Mouse (Mus musculus): ENCODE results near the gene Ak1.

Gene Ak1

GRCm38 (mm10) chr2:32653764-32654163, 32.2 kb downstream of the Ak1 start:
- no peak for DNase-seq (ENCODE audit: low read depth, low spot score)

DNA sequence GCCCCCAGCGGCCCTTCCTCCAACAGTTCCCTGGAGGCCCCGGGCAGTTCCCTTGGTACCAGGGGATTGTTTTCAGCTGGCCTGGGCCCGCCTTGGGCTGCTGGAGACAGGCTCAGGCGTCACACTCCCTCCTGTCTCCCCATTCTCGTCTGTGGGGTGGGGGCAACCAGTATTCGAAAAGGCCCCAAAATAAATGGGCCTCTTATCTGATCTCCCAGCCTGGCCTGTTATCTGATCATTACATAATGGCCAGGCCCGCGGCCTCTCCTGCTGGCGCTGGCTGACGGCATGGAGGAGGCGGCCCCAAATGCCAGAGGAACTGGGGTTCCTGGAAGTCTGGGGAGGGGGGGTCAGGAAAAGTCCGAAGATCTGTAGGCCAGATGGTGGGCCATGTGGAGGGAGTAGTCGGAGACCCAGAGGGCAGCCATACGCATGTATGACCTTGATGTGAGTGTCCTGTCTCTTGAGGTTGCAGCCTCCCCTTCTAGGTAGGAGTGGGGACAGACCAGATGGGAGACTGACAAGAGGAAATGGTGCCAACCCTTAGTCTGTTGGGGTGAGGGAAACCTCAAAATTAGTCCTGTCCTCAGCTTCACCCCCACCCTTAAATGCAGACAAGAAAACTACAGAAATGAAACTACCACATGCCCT, 33.3 kb downstream of the Ak1 start:
- no peak for DNase-seq (ENCODE audit: low read depth, low spot score)

GRCm38 (mm10) chr2:32655394-32655744, 33.8 kb downstream of the Ak1 start:
- DNase-seq (ENCODE audit: low read depth, low spot score): no peak

DNA sequence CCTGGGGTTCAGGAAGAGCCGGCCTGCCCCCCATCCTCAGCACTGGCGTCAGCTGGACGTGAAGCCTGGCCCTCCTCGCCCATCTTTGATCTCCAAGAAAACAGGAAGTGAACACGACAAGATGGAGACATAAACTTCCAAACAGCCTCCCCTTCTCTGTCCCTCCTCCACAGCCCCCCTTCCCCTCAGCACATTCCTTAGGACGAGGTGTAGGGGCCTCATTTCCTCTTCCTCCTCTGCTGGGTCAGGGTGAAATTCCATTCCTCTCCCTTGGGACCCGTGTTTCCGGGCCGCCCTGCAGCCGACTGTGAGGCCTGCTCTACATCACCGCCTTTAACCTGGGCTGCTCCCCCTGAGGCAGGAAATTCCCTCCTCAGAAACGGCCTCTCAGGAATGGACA, 34.3 kb downstream of the Ak1 start:
- no peak for DNase-seq (ENCODE audit: low read depth, low spot score)

- DNase-seq (ENCODE audit: low read depth, low spot score): no peak
These were observed 37.3 kb downstream of the Ak1 start for GRCm38 (mm10) chr2:32658873-32659272.

DNA sequence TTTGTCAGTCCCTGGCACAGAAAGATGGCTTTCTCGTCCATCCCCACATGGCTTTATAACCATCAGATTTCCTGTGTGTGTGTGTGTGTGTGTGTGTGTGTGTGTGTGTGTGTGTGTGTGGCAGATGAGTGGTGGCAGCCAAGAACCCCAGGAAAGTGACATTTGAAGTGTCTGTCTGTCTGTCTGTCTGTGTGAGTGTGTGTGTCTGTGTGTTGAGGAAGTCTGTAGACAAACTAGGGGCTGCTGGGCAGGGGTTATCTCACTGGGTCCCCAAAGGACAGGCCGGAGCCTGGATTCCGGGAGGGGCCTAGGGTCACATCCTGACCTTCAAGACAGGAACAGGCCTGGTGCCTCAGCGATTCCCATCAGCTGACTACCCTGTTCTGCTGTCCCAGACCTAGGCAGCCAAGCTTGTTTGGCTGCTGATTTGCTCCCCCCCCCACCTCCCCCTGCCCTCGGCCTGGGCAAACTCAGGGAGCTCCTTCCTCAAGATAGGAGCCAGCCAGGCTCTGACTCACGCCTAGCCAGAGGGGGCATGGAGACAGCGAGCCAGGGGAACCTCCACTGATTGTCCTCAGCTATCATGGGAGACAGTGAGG, 40.0 kb downstream of the Ak1 start:
- peak; percentile 13 for DNase-seq (ENCODE audit: low read depth, low spot score)

DNA sequence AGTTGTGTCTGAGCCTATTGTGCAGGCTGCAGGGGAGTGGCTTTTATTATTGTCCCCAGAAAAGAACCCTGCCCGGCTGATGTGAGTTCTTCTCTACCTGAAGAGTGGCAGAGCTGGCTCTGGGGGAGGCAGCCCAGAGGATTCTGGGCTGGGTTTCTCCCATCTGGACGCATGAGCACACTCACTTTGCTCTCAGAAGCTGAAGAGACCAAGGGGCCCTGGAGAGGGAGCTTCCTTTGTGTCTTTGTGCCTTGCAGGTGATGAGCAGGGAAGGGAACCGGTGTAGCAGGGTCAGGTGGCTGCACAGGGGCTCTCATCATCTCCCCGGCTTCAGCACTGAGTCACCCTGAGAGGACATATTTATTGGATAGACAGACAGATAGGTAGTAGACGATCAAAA, 40.7 kb downstream of the Ak1 start:
- no peak for DNase-seq (ENCODE audit: low read depth, low spot score)

DNA sequence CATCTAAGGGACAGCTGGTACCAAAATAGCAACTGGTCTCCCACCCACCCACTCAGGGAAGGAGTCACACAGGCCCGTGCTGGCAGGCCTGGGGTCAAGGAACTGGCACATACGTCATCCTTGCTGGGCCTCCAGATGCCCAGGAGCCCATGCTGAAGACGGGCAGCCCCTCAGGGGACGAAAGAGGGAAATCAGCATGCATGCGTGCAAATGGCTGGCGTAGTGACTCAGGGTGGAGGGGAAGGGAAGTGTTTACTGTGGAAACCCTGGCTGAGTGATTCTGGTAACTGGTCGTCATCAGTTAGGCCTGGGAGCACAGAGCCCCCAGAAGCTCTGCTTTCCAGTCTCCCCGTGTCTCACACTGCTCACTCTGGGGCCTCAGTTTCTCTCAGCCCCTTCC, 43.8 kb downstream of the Ak1 start:
- no peak for DNase-seq (ENCODE audit: low read depth, low spot score)

GRCm38 (mm10) chr2:32665853-32666252, 44.3 kb downstream of the Ak1 start:
- DNase-seq (ENCODE audit: low read depth, low spot score): no peak

- no peak for DNase-seq (ENCODE audit: low read depth, low spot score)
These were observed 46.2 kb downstream of the Ak1 start for GRCm38 (mm10) chr2:32667775-32668174.

GRCm38 (mm10) chr2:32668176-32668575, 46.6 kb downstream of the Ak1 start:
- DNase-seq (ENCODE audit: low read depth, low spot score): no peak

GRCm38 (mm10) chr2:32669876-32670275, 48.3 kb downstream of the Ak1 start:
- DNase-seq (ENCODE audit: low read depth, low spot score): no peak

DNA sequence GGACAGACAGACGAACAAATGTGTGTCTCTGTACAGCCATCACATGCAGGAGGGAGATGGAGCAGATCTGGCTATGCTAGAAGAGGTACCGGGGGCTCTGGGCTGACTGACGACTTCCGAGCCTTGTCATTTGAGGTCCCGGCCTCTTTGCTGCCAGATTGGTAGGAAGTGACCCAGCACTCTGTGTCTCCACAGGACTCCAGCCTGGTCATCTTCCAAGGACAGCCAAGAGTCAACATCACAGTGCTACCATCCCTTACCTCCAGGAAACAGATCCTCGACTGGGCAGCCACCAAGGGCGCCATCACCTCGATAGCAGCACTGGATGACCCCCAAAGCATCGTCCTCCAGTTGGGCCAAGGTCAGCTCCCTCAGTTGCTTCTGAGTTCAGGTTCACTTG, 49.6 kb downstream of the Ak1 start:
- no peak for DNase-seq (ENCODE audit: low read depth, low spot score)

- no peak for DNase-seq (ENCODE audit: low read depth, low spot score)
These were observed 50.5 kb downstream of the Ak1 start for GRCm38 (mm10) chr2:32671907-32672595.

- DNase-seq (ENCODE audit: low read depth, low spot score): no peak
These were observed 51.8 kb downstream of the Ak1 start for GRCm38 (mm10) chr2:32673176-32673917.

DNA sequence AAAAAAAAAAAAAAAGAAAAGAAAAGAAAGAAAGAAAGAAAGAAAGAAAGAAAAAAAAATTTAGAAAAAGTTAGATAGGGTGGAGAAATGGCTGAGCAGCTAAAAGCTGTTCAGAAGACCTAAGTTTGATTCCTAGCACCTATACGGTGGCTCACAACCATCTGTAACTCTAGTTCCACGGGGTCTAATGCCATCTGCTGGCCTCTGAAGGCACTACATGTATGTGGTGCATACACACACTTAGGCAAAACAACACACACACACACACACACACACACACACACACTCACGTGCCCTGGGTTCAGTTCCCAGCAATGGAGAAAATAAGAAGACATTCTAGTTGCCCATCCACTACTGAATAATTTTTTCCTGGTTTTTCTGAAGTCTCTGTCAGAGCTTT, 55.3 kb downstream of the Ak1 start:
- no peak for DNase-seq (ENCODE audit: low read depth, low spot score)

DNA sequence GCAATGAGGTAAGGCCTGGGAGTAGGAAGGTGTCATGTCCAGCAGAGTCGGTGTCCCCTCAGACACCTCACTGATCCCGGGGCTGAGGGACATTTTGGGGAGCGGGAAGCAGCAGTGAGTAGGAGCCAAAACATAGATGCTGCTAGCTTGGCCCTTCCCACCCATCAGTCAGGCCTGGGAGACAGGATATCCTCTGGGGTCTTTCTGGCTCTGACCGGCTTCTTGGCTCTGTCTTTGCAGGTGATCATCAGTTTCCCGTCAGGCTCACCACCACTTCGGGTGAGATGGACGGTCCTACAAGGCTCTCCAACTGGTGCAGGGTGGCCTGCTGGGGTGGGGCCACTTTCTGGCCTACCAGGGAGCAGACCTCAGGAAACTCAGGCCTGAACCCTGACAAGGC, 56.1 kb downstream of the Ak1 start:
- no peak for DNase-seq (ENCODE audit: low read depth, low spot score)

DNA sequence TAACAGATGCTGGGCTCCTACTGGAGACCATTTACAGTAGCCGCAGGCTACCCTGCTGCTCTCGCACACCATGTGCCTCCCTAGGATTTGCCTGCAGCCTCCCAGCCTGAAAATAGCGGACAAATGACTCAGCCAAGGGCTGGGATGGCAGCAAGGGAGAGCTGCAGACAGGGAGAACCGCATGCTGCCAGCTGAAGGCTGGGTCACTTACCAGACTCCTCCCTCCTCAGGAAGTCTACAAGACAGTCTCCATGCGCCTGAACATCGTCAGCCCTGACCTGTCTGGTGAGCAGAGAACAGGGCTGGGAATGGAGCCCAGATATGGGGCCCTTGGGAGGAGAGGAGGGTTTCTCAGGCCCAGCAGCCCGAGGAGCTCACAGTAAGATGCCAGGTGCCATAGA, 58.5 kb downstream of the Ak1 start:
- DNase-seq (ENCODE audit: low read depth, low spot score): no peak

GRCm38 (mm10) chr2:32680961-32681650, 59.5 kb downstream of the Ak1 start:
- no peak for DNase-seq (ENCODE audit: low read depth, low spot score)

DNA sequence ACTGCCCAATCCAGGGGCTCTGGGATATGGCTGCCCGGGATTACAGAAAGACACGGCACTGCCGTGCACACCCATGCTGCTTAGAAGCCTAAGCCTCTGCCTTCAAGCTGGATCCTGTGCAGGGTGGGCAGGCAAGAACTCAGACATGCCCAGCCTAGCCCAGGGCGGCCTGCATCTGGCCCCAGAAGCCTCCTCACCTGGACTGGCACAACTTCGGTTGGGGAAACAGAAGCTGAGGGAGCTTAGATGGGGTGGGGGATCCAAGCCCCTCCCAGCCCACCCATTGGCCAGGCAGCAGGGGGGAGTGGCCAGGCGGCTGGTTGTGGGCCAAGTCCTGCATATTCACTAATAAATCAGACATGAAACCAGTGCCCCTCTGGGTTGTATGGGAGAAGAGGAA, 60.2 kb downstream of the Ak1 start:
- DNase-seq (ENCODE audit: low read depth, low spot score): no peak

DNA sequence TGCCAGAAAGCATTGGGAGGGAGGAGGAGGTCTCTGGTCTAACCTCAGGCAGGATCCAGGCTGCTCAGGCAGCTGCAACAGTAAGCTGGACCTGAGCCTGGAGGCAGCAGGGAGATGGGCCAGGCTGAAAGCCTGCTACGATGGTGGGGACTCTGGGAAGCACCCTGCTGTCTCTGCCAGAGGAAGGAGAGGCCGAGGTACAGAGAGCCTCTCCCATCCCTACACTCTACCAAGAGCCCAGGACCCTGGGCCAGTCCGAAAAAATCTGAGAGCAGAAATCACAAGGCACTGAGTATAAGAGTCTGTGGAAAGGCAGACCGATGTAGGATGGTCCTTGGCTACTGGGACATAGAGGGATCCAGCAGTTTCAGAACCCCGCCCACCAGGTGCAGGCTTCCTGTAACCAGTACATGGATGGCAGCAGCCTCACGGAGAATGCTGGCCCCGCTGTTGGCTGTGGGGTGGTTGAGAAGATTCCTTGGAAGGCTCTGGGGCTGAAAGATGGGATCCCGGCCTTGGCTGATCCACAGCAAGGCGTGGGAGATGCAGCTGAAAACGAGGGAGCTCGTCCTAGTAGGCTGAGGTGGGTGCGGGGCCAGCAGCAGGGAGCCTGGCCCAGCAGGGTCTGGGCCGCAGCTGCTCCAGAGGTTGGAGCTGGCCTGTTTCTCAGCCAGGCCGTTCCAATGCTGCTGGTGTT, 61.3 kb downstream of the Ak1 start:
- DNase-seq (ENCODE audit: low read depth, low spot score): no peak
